Mouse (Mus musculus) kidney, embryonic 16.5 days (tissue): ENCODE measurements around the gene Vwa3a. TPM values are rescaled to one million over a fixed set of nuclear protein-coding genes. Genes with fewer than 3 reads are reported as not detected.

Source experiments
- ATAC-seq: fragments of 200-750 bp; cut with Nextera tagmentation; 2 replicates; pipeline ENCODE4 v1.8.0; 2017; ENCODE audit warnings: moderate TSS enrichment; ENCODE audit not compliant: low FRiP score, low TSS enrichment
- H3K27ac ChIP-seq: fragments of 300-500 bp; sonication (generic); 2 replicates; pipeline ENCODE4 v1.5.1; 2014; ENCODE audit warnings: low read length
- H3K27me3 ChIP-seq: fragments of 300-500 bp; sonication (generic); 2 replicates; pipeline ENCODE4 v1.6.1; 2014; ENCODE audit warnings: low read length, control low read depth, mixed read lengths; ENCODE audit not compliant: insufficient read depth
- H3K36me3 ChIP-seq: fragments of 300-500 bp; sonication (generic); 2 replicates; pipeline ENCODE4 v1.6.1; 2014; ENCODE audit warnings: low read length, control low read depth, mixed read lengths; ENCODE audit not compliant: insufficient read depth
- H3K4me1 ChIP-seq: fragments of 300-500 bp; sonication (generic); 2 replicates; pipeline ENCODE4 v1.6.1; 2014; ENCODE audit warnings: low read length, control low read depth, mixed read lengths; ENCODE audit not compliant: insufficient read depth
- H3K4me2 ChIP-seq: fragments of 300-500 bp; sonication (generic); replicated peaks from 2 replicates; pipeline ENCODE4 v1.6.1; 2014; ENCODE audit warnings: low read depth, low read length
- H3K4me3 ChIP-seq: fragments of 300-500 bp; sonication (generic); 2 replicates; pipeline ENCODE4 v1.5.1; 2014; ENCODE audit warnings: mild to moderate bottlenecking, low read length
- H3K9ac ChIP-seq: fragments of 300-500 bp; sonication (generic); replicated peaks from 2 replicates; pipeline ENCODE4 v1.6.1; 2014; ENCODE audit warnings: low read length
- H3K9me3 ChIP-seq: fragments of 300-500 bp; sonication (generic); 2 replicates; pipeline ENCODE4 v1.6.1; 2016; ENCODE audit warnings: low read length, control low read depth
- WGBS: fragments of 180-500 bp; shearing (Covaris S2); extraction: QIAGEN DNeasy Blood & Tissue Kit; methylation state at CpG from one replicate; pipeline ENCODE4 v1.1.7; 2014; 5-methylcytosine and 5-hydroxymethylcytosine counted together
- polyA plus RNA-seq: library from polyadenylated mRNA; unstranded; fragments of >200 nt; fragmentation: Nextera tagmentation; extraction: Ambion mirVana; gene quantifications from 2 replicates; pipeline ENCODE4 v1.2.1, GENCODE M21; 2015

Gene Vwa3a
- polyA plus RNA-seq = 0.11 and 0.19 TPM in 2 replicates

DNA sequence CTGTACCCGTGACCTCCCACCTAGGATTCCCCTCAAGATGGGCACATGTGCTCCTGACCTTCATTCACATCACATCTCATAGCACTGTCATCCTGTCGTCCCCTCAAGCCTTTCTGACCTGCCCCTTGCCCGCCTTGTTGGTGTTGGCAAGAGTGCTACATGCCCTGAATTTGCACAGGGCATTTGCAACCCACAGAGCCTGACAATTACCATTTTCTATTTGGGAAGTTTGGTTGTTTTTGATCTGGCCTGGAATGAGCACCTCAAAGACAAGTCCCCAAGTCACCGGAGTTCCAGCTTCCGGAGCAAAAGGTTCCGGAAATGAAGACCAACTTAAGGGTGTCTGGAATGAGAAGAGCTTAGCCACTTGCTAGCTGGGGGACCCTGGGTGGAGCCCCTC, at the start of gene Vwa3a:
Vwa3a (plus strand) TSS at position 301 of the 400 bp plus-strand sequence.
- H3K27ac ChIP-seq = no peak within 1 kb of the TSS
- H3K4me3 ChIP-seq = no peak within 1 kb of the TSS
- 0 out of 2 replicates have a peak, but pooled peaks cover 5% of the 10 kb centered on the region for H3K36me3 ChIP-seq
- H3K4me2 ChIP-seq = no peak within 1 kb of the TSS
- H3K4me1 ChIP-seq = no peaks in the 10 kb centered on the region
- ATAC-seq = no peak
- no peaks in the 10 kb centered on the region for H3K9me3 ChIP-seq
- H3K9ac ChIP-seq = no peak within 1 kb of the TSS
- 77% methylated on average over 6 of the region's 6 CpGs for WGBS
- no peaks in the 10 kb centered on the region for H3K27me3 ChIP-seq

DNA sequence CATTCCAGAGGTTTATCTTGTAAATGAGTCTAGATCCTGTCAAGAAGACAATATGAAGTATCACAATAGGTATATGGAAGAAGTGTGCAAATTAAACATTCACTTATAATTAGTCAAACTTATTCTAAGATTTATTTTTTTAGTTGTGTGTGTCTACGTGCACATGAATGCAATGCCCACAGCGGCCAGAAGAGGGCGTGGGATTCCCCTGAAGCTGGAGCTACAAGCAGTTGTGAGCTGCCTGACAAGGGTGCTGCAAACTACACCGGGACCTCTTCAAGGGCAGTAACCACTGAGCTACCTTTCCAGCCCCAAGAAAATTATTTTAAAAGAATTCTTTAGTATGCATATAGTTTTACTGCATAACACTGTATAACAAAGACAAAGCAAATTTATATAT, 48.5 kb upstream of the Vwa3a start:
- no peak overlapping the region for H3K4me3 ChIP-seq
- no peak overlapping the region for H3K9ac ChIP-seq
- H3K4me1 ChIP-seq = peaks cover 2% of the 10 kb centered on the region; the same call in 1 of the 2 replicates
- H3K4me2 ChIP-seq = no peak overlapping the region
- peaks cover 3% of the 10 kb centered on the region; the same call in 1 of the 2 replicates for H3K36me3 ChIP-seq
- H3K27me3 ChIP-seq = no peaks in the 10 kb centered on the region
- ATAC-seq = no peak
- no peak overlapping the region for H3K27ac ChIP-seq
- WGBS = 71% methylated on average over 4 of the region's 4 CpGs
- no peaks in the 10 kb centered on the region for H3K9me3 ChIP-seq

DNA sequence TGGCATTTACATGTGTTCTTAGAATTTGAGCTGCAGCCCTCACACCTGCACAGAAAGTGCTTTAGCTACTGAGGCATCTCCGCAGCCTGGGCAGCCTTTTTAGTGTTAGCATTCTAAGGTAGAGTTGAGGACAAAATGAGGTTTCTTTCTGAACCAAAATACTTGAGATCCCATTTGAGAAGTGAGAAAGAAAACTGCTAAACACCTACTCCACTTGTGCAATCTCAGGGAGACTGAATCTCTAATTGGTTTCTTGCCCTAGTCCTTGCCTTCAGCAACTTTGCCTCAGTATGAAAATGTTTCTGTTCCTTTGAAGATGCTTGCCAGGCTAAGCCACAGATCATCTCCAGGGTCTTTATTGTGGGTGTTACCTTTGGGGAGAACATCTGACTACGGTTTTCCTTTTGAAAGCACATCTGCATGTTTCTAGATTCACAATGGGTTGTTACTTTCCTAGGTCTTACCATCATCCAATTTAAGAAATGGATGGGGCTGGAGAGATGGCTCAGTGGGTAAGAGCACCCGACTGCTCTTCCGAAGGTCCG, 45.2 kb upstream of the Vwa3a start:
- Histone ChIP-seq H3K9ac (no peak overlapping the region), H3K27ac (no peak overlapping the region), H3K9me3 (no peaks in the 10 kb centered on the region), H3K4me1 (no peaks in the 10 kb centered on the region), H3K4me3 (no peak overlapping the region), H3K27me3 (no peaks in the 10 kb centered on the region), H3K4me2 (no peak overlapping the region), H3K36me3 (peaks cover 3% of the 10 kb centered on the region; the same call in 1 of the 2 replicates)
- ATAC-seq = no peak
- WGBS = 92% methylated on average over 5 of the region's 5 CpGs

DNA sequence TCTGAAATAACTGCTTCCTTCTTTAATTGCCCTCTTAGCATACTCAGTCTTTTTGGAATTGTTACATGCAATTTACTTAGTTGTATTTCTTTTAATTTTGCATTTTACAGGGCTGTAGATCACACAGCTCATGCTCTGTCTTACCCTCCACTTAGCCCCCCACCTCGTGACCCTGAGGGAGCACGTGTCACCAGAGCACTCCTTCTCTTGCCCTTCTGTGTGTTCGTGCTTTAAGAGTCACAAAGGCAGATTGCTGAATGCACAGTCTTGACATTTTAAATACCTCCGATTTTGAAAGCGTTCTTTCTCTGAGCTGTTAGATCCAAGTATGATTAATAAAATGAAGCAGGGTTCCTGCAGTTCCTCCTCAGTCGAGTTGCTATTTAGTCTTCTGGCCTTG, 43.9 kb upstream of the Vwa3a start:
- ATAC-seq = no peak
- H3K4me2 ChIP-seq = no peak overlapping the region
- H3K27me3 ChIP-seq = no peaks in the 10 kb centered on the region
- WGBS = 25% methylated on average over 6 of the region's 6 CpGs
- H3K9ac ChIP-seq = no peak overlapping the region
- H3K9me3 ChIP-seq = no peaks in the 10 kb centered on the region
- H3K36me3 ChIP-seq = peaks cover 3% of the 10 kb centered on the region; the same call in 1 of the 2 replicates
- H3K4me3 ChIP-seq = no peak overlapping the region
- no peaks in the 10 kb centered on the region for H3K4me1 ChIP-seq
- H3K27ac ChIP-seq = no peak overlapping the region

DNA sequence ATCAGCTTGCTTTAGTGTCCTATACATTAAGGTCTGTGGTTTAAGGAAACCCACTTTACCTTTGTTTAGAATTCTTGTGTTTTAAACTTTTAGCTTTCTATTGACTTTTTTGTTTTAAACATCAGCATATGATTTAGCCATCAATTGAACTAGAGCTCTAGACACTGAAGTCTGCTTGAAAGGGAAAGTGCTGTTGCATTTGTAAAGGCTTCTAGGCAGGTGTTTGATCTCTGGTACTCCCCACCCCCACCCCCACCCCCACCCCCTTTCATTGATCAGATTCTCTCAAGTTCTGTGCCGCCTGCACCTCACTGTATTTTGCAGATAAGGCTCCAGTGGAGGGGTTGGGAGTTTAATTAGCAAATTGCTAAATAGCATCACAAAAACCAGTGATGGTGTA, 43.5 kb upstream of the Vwa3a start:
- Histone ChIP-seq H3K9ac (no peak overlapping the region), H3K4me2 (no peak overlapping the region), H3K27ac (no peak overlapping the region), H3K4me1 (no peaks in the 10 kb centered on the region), H3K9me3 (no peaks in the 10 kb centered on the region), H3K36me3 (peaks cover 3% of the 10 kb centered on the region; the same call in 1 of the 2 replicates), H3K27me3 (no peaks in the 10 kb centered on the region), H3K4me3 (no peak overlapping the region)
- no peak for ATAC-seq
- WGBS = 100% methylated on average over 1 of the region's 1 CpGs

DNA sequence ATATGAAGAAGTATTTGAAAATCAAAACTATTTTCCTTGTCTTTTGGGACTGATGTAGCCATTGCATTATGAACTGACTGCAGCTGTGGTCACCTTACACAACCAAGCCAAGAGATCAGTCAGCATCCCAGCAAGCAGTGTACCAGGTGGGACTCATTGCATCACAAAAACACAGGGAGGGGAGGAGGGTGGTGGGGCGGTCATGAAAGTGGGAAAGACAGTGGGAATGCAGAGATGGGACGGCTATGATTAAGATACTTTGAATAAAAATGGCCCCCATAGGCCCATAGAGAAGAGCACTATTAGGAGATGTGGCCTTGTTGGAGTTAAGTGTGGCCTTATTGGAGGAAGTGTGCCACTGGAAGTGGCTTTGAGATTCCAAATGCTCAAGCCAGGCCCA, 42.8 kb upstream of the Vwa3a start:
- H3K9me3 ChIP-seq = no peaks in the 10 kb centered on the region
- WGBS = 89% methylated on average over 2 of the region's 2 CpGs
- ATAC-seq = no peak
- no peak overlapping the region for H3K27ac ChIP-seq
- H3K4me1 ChIP-seq = no peaks in the 10 kb centered on the region
- no peak overlapping the region for H3K4me3 ChIP-seq
- H3K27me3 ChIP-seq = no peaks in the 10 kb centered on the region
- no peak overlapping the region for H3K4me2 ChIP-seq
- H3K36me3 ChIP-seq = peaks cover 3% of the 10 kb centered on the region; the same call in 1 of the 2 replicates
- H3K9ac ChIP-seq = no peak overlapping the region

DNA sequence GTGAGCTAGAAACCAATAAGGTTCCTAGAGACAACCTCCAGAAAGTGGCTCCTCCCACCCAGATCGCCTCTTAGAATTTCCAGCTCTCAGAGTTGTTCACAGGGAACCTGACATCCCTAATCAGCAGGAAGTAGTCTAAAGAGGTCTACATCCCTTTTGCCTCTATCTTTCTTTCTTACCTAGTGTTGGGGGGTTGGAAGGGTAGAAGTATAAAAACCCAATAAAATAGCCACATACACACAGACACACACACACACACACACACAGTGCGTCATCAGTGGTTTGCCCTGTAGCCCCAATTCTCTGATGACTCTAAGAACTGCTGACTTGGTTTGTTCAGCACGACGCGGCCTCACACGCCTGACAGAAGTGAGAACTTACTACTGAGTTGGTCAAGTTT, 39.5 kb upstream of the Vwa3a start:
- no peak overlapping the region for H3K27ac ChIP-seq
- WGBS = 83% methylated on average over 6 of the region's 6 CpGs
- ATAC-seq = no peak
- H3K4me3 ChIP-seq = no peak overlapping the region
- H3K27me3 ChIP-seq = no peaks in the 10 kb centered on the region
- no peaks in the 10 kb centered on the region for H3K36me3 ChIP-seq
- H3K9ac ChIP-seq = no peak overlapping the region
- H3K4me2 ChIP-seq = no peak overlapping the region
- no peaks in the 10 kb centered on the region for H3K9me3 ChIP-seq
- H3K4me1 ChIP-seq = no peaks in the 10 kb centered on the region

DNA sequence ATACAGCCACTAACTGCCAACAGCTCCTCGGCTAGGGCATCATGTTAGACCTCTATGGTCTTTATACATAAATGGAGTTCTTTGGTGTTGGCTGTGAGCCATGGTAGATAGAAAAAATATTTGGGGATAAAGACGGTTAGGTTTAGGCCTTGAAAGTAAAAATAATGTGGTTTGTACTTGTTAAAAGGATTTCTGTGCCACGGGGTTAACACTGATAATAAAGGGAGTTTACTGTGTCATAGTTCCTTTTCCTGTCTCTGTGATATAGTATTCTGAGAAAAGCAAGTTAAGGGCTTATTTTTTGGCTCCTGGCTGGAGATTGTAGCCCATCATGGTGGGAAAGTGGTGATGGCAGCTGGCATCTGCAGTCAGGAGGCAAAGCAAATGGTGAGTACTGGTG, 35.2 kb upstream of the Vwa3a start:
- 65% methylated on average over 3 of the region's 3 CpGs for WGBS
- Histone ChIP-seq H3K27ac (no peak overlapping the region), H3K4me2 (no peak overlapping the region), H3K9me3 (no peaks in the 10 kb centered on the region), H3K27me3 (no peaks in the 10 kb centered on the region), H3K36me3 (no peaks in the 10 kb centered on the region), H3K4me3 (no peak overlapping the region), H3K4me1 (no peaks in the 10 kb centered on the region), H3K9ac (no peak overlapping the region)
- ATAC-seq = no peak

DNA sequence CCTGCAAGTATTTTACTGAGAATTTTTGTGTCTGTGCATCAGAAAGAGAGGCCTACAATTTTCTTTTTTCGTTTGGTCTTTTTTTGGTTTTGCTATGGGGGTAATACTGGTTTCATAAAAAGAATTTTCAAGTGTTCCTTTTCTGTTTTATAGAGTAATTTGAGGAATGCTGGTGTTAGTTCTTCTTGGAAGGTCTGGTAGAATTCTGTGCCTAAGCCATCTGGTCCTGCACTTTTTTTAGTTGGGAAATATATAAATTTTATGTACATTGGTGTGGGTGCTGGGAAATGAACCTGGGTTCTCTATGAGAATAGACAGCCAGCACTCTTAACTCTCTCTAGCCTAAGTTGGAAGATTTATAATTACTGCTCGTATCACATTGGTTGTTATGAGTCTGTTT, 27.0 kb upstream of the Vwa3a start:
- WGBS = 91% methylated on average over 2 of the region's 2 CpGs
- Histone ChIP-seq H3K4me1 (no peaks in the 10 kb centered on the region), H3K4me3 (no peak overlapping the region), H3K27ac (no peak overlapping the region), H3K9me3 (no peaks in the 10 kb centered on the region), H3K27me3 (no peaks in the 10 kb centered on the region), H3K9ac (no peak overlapping the region), H3K4me2 (no peak overlapping the region), H3K36me3 (0 out of 2 replicates have a peak, but pooled peaks cover 3% of the 10 kb centered on the region)
- ATAC-seq = no peak

DNA sequence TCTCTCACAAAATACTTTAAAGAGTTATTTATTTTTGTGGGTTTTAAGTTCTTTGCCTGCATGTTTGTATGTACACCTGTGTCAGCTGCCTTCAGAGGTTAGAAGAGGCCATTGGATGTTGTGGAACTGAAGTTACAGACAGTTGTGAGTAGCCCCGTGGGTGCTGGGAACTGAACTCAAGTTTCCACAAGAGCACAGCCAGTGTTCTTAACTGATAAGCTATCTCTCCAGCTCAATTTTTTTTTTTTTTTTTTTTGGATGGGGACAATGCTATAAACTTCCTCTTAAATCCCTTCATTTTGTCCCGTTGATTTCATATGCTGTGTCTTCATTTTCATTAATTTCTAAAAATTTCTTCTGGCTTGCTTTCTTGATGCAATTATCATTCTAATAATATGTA, 25.9 kb upstream of the Vwa3a start:
- ATAC-seq = no peak
- no peaks in the 10 kb centered on the region for H3K27me3 ChIP-seq
- no peak overlapping the region for H3K4me2 ChIP-seq
- H3K9me3 ChIP-seq = no peaks in the 10 kb centered on the region
- H3K27ac ChIP-seq = no peak overlapping the region
- H3K36me3 ChIP-seq = 0 out of 2 replicates have a peak, but pooled peaks cover 3% of the 10 kb centered on the region
- no peak overlapping the region for H3K4me3 ChIP-seq
- H3K9ac ChIP-seq = no peak overlapping the region
- 0 out of 2 replicates have a peak, but pooled peaks cover 5% of the 10 kb centered on the region for H3K4me1 ChIP-seq
- WGBS = 90% methylated on average over 2 of the region's 2 CpGs
